Mouse (Mus musculus) testis, adult 2 months (tissue): Measurements from ENCODE around the gene Ugt1a8.

Source experiments
- CTCF ChIP-seq: fragments of 200-500 bp; IDR thresholded peaks from 2 replicates; pipeline ENCODE4 v1.5.1; 2012; ENCODE audit warnings: low read depth, mild to moderate bottlenecking, inconsistent platforms, low read length, moderate library complexity; ENCODE audit not compliant: control insufficient read depth, insufficient read depth, insufficient replicate concordance
- POLR2A ChIP-seq: fragments of 200-500 bp; IDR thresholded peaks from 2 replicates; pipeline ENCODE4 v1.6.1; 2012; ENCODE audit warnings: low read depth, mild to moderate bottlenecking, inconsistent platforms, low read length, moderate library complexity; ENCODE audit not compliant: control insufficient read depth

- TF ChIP-seq CTCF (no peak), POLR2A (no peak)
These were observed 4.7 kb downstream of the Ugt1a8 start for GRCm38 (mm10) chr1:88092341-88092740.
